Mouse (Mus musculus): ENCODE measurements around the gene Uhrf1. TPM values are rescaled to one million over a fixed set of nuclear protein-coding genes. Genes with fewer than 3 reads are reported as not detected.

The Uhrf1 gene
- polyA plus RNA-seq, 2 experiments, result 93.9 to 105 TPM

DNA sequence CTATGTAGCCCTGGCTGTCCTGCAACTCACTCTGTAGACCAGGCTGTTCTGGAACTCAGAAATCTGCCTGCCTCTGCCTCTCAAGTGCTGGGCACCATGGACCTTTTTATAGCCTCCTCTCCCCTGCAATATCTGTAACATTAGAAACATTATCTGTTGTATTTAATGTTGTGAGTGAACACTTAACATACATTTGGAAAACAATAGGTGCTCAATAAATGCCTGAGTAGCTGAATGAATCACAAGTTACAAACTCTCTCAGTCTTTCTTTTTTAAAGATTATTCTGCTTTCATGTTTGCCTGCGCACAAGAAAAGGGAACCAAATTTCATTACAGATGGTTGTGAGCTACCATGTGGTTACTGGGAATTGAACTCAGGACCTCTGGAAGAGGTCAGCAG, 4.9 kb upstream of the Uhrf1 start:
- Histone ChIP-seq H3K27me3 (ENCODE audit: control insufficient read depth, insufficient read depth, low read length) (no peaks in the 10 kb centered on the region), H3K4me1 (ENCODE audit: control insufficient read depth, insufficient read depth, low read length) (peaks cover 8% of the 10 kb centered on the region), H3K9ac (ENCODE audit: low read depth, low read length, severe bottlenecking) (no peak overlapping the region), H3K4me2 (replicated peaks; ENCODE audit: low read depth, low read length, severe bottlenecking) (no peak overlapping the region), H3K36me3 (ENCODE audit: control insufficient read depth, insufficient read depth, low read length) (no peaks in the 10 kb centered on the region), H3K9me3 (ENCODE audit: control insufficient read depth, low read length) (no peaks in the 10 kb centered on the region), H3K27ac (replicated peaks; ENCODE audit: low read depth, low read length) (no peak overlapping the region), H3K4me3 (replicated peaks; ENCODE audit: low read length) (no peak overlapping the region)
- WGBS, result 93% methylated on average over 1 of the region's 1 CpGs
- no peak for ATAC-seq (ENCODE audit: low FRiP score, low read depth)
- DNase-seq (ENCODE audit: low spot score), result no peak
- no peak for TF ChIP-seq POLR2A (IDR thresholded peaks at IDR 0.05; ENCODE audit: borderline replicate concordance, extremely low read depth, insufficient read depth, insufficient read length)

DNA sequence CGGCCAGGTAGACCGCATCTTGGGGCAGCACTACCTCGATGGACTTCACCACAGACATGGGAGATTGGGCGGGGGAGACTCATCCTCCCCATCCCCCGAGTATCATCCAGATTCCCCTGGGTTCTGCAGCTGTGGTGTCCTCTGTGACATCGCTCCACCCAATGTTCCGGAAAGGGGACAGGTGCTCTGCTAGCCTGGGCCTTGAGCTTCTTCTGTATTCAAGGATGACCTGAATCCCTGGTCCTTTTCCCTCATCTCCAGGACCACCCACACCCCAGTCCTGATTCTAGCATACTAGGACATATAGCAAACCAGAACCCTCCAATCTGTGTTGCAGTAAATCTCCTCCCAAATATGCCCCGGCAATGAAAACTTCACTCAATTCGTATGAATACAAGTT, 2.9 kb upstream of the Uhrf1 start, which contains the start of gene Arrdc5:
Gene Arrdc5 (minus strand): TSS at position 101 of the 400 bp plus-strand sequence.
- H3K9ac ChIP-seq (ENCODE audit: low read depth, low read length, severe bottlenecking), result no peak within 1 kb of the TSS
- H3K36me3 ChIP-seq (ENCODE audit: control insufficient read depth, insufficient read depth, low read length), result no peaks in the 10 kb centered on the region
- no peaks in the 10 kb centered on the region for H3K9me3 ChIP-seq (ENCODE audit: control insufficient read depth, low read length)
- H3K4me2 ChIP-seq (replicated peaks; ENCODE audit: low read depth, low read length, severe bottlenecking), result no peak within 1 kb of the TSS
- ATAC-seq (ENCODE audit: low FRiP score, low read depth) (no peak), DNase-seq (ENCODE audit: low spot score) (no peak)
- no peaks in the 10 kb centered on the region for H3K27me3 ChIP-seq (ENCODE audit: control insufficient read depth, insufficient read depth, low read length)
- 91% methylated on average over 9 of the region's 9 CpGs for WGBS
- no peak for TF ChIP-seq POLR2A (IDR thresholded peaks at IDR 0.05; ENCODE audit: borderline replicate concordance, extremely low read depth, insufficient read depth, insufficient read length)
- no peak within 1 kb of the TSS for H3K27ac ChIP-seq (replicated peaks; ENCODE audit: low read depth, low read length)
- H3K4me1 ChIP-seq (ENCODE audit: control insufficient read depth, insufficient read depth, low read length), result peaks cover 14% of the 10 kb centered on the region
- no peak within 1 kb of the TSS for H3K4me3 ChIP-seq (replicated peaks; ENCODE audit: low read length)

- peak overlapping the region; percentile 99 for H3K4me2 ChIP-seq (replicated peaks; ENCODE audit: low read depth, low read length, severe bottlenecking)
- no peak for DNase-seq (ENCODE audit: low spot score)
- H3K4me1 ChIP-seq (ENCODE audit: control insufficient read depth, insufficient read depth, low read length), result peaks cover 23% of the 10 kb centered on the region
- 0 out of 2 replicates have a peak overlapping the region, but pooled peaks have one; percentile 85 for H3K27ac ChIP-seq (replicated peaks; ENCODE audit: low read depth, low read length)
- H3K9me3 ChIP-seq (ENCODE audit: control insufficient read depth, low read length), result no peaks in the 10 kb centered on the region
- peak overlapping the region; percentile 21; the same call in 1 of the 2 replicates for H3K9ac ChIP-seq (ENCODE audit: low read depth, low read length, severe bottlenecking)
- no peaks in the 10 kb centered on the region for H3K27me3 ChIP-seq (ENCODE audit: control insufficient read depth, insufficient read depth, low read length)
- H3K36me3 ChIP-seq (ENCODE audit: control insufficient read depth, insufficient read depth, low read length), result peaks cover 17% of the 10 kb centered on the region
- no peak for TF ChIP-seq POLR2A (IDR thresholded peaks at IDR 0.05; ENCODE audit: borderline replicate concordance, extremely low read depth, insufficient read depth, insufficient read length)
- 23% methylated on average over 13 of the region's 13 CpGs for WGBS
- peak; percentile 0; the same call in 1 of the 2 replicates for ATAC-seq (ENCODE audit: low FRiP score, low read depth)
- peak overlapping the region; percentile 74 for H3K4me3 ChIP-seq (replicated peaks; ENCODE audit: low read length)
Observed at GRCm38 (mm10) chr17:56302363-56302996, 641 bp upstream of the Uhrf1 start.

DNA sequence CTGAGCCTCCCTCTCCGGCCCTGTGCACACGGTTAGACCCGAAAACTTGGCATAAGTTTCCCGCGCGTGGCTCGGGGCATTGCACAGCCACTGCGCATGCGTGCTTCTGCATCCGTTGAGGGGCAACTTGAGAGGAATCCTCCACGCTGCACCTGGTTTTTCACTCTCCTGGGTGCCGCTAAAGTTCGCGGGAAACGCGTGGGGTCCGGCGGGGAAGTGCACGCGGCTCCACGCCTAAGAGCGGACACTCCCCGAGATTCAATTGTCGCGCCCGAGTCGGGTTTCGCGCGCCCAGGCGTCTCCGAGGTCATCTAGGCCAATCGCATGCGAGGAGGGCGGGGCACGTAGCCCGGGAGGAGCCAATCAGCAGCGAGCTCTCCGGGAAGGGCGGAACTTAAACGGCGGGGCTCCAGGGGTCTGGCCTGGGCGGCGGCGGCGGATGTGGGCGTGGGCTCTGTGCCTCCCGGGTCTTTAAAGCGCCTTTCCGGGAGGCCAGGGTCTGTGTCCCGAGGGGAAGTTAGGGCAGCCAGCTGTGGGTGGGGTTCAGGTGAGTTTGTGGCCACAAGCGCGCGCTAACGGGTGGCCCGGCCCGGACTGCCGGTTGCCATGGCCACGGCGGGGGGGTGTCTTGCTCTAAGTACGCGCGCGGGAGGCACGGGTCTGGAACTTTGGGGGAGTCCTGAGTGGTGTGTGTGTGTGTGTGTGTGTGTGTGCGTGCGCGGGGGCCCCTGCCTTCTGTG, 896 bp downstream of the Uhrf1 start:
- peaks cover 23% of the 10 kb centered on the region for H3K4me1 ChIP-seq (ENCODE audit: control insufficient read depth, insufficient read depth, low read length)
- peak overlapping the region; percentile 85 for H3K27ac ChIP-seq (replicated peaks; ENCODE audit: low read depth, low read length)
- peak overlapping the region; percentile 99 for H3K4me2 ChIP-seq (replicated peaks; ENCODE audit: low read depth, low read length, severe bottlenecking)
- H3K4me3 ChIP-seq (replicated peaks; ENCODE audit: low read length), result peak overlapping the region; percentile 74
- H3K36me3 ChIP-seq (ENCODE audit: control insufficient read depth, insufficient read depth, low read length), result peaks cover 26% of the 10 kb centered on the region
- no peaks in the 10 kb centered on the region for H3K27me3 ChIP-seq (ENCODE audit: control insufficient read depth, insufficient read depth, low read length)
- WGBS, result 2% methylated on average over 65 of the region's 68 CpGs
- no peaks in the 10 kb centered on the region for H3K9me3 ChIP-seq (ENCODE audit: control insufficient read depth, low read length)
- ATAC-seq (ENCODE audit: low FRiP score, low read depth), result peak; percentile 95
- TF ChIP-seq POLR2A (IDR thresholded peaks at IDR 0.05; ENCODE audit: borderline replicate concordance, extremely low read depth, insufficient read depth, insufficient read length), result 0 out of 2 replicates have a peak, but pooled peaks have one; percentile 21
- DNase-seq (ENCODE audit: low spot score), result peak; percentile 97
- H3K9ac ChIP-seq (ENCODE audit: low read depth, low read length, severe bottlenecking), result peak overlapping the region; percentile 70

GRCm38 (mm10) chr17:56304718-56305117, 1.6 kb downstream of the Uhrf1 start:
- Histone ChIP-seq H3K9me3 (ENCODE audit: control insufficient read depth, low read length) (no peaks in the 10 kb centered on the region), H3K4me2 (replicated peaks; ENCODE audit: low read depth, low read length, severe bottlenecking) (peak overlapping the region; percentile 99), H3K4me3 (replicated peaks; ENCODE audit: low read length) (peak overlapping the region; percentile 74), H3K36me3 (ENCODE audit: control insufficient read depth, insufficient read depth, low read length) (peaks cover 33% of the 10 kb centered on the region), H3K9ac (ENCODE audit: low read depth, low read length, severe bottlenecking) (peak overlapping the region; percentile 66), H3K27me3 (ENCODE audit: control insufficient read depth, insufficient read depth, low read length) (no peaks in the 10 kb centered on the region), H3K4me1 (ENCODE audit: control insufficient read depth, insufficient read depth, low read length) (peaks cover 23% of the 10 kb centered on the region), H3K27ac (replicated peaks; ENCODE audit: low read depth, low read length) (no peak overlapping the region)
- WGBS, result 5% methylated on average over 11 of the region's 11 CpGs
- ATAC-seq (ENCODE audit: low FRiP score, low read depth) (no peak), DNase-seq (ENCODE audit: low spot score) (no peak)
- TF ChIP-seq POLR2A (IDR thresholded peaks at IDR 0.05; ENCODE audit: borderline replicate concordance, extremely low read depth, insufficient read depth, insufficient read length), result no peak

Measured in limb, embryonic 14.5 days (tissue).